Mouse (Mus musculus): ENCODE measurements around the gene Tmem235. TPM values are rescaled to one million over a fixed set of nuclear protein-coding genes. Genes with fewer than 3 reads are reported as not detected.

Gene Tmem235
- total RNA-seq, 1 experiment = 0.36 TPM

DNA sequence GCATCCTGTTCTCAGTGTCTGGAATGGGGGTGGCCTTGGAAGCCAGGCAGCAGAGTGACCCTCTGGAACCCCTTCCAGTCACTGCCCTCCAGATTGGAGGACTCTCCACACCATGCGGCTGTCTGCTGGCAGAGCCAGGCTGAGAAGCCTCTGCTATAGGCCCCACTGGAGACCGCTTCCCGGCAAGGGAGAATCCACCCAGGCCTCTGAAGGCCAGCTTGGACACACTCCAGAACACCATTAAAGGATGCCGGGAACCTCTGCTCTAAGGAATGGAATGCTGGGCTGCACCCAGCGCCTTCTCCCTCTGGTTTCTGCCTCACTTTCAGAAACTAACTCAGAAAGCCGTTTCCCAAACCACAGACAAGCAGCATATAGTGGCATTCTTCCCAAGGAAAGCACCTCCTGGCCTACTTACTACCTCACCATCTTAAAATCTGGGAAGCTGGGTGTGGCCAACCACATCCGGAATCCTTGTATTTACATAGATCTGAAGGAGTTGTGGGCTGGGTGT, 37.8 kb upstream of the Tmem235 start:
- no peak for DNase-seq (ENCODE audit: low read depth, low spot score)
- Histone ChIP-seq H3K4me1 (ENCODE audit: control insufficient read depth in 2 of 2, insufficient read depth in 2 of 2, low read length in 2 of 2, poor library complexity in 1 of 2) (peaks cover 0 to 22% of the 10 kb centered on the region in 2 experiments; a peak in 3 of 4 replicates), H3K36me3 (ENCODE audit: control insufficient read depth, insufficient read depth, low read length, poor library complexity, severe bottlenecking) (peaks cover 36% of the 10 kb centered on the region), H3K27ac (ENCODE audit: insufficient read depth, low read depth, low read length, poor library complexity, severe bottlenecking) (no peak overlapping the region), H3K9ac (ENCODE audit: insufficient read depth, low read depth, low read length, poor library complexity, severe bottlenecking) (no peak overlapping the region; the same call in 1 of the 2 replicates), H3K9me3 (ENCODE audit: control insufficient read depth, insufficient read depth, low read depth, low read length) (no peaks in the 10 kb centered on the region), H3K4me3 (ENCODE audit: insufficient read depth in 1 of 2, low read depth in 1 of 2, low read length in 2 of 2, poor library complexity in 1 of 2, severe bottlenecking in 1 of 2) (no peak overlapping the region)
- in situ Hi-C loops (cut with MboI; ENCODE audit: low sequenced_read_pairs in 2 of 2, unreplicated experiment in 2 of 2) = loop anchor here in 1 of 2 experiments (25.0 kb wide), 1 partner anchor 435 kb away; no protein-coding TSS in a partner anchor
- no peak for TF ChIP-seq MAFK (IDR thresholded peaks at IDR 0.05; ENCODE audit: insufficient read depth, low read depth, low read length)
- no peak for TF ChIP-seq HCFC1 (IDR thresholded peaks at IDR 0.05; ENCODE audit: borderline replicate concordance, insufficient read depth, low read length)
- no peak for TF ChIP-seq CHD2 (IDR thresholded peaks at IDR 0.05; ENCODE audit: low read depth, low read length)
- TF ChIP-seq ZC3H11A (IDR thresholded peaks at IDR 0.05; ENCODE audit: borderline replicate concordance, low read depth, low read length) = no peak
- no peak for TF ChIP-seq ZNF384 (IDR thresholded peaks at IDR 0.05; ENCODE audit: low read depth, low read length)

DNA sequence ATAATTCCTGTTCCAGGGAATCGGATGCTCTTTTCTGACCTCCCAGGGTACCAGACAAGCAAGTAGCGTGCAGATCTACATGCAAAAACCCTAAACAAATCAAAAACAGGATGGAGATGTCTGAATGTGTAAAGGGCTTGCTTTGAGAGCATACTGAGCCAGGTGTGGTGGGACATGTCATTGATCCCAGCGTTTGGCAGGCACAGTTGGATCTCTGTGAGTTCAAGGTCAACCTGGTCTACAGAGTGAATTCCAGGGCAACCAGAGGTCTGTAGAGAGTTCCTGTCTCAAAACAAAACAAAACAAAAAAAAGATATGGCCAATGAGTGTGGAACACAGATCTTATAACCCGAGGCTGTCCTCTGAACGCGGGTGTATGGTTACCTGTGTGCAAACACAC, 37.1 kb upstream of the Tmem235 start:
- in situ Hi-C loops (cut with MboI; ENCODE audit: low sequenced_read_pairs in 2 of 2, unreplicated experiment in 2 of 2) = loop anchor here in 1 of 2 experiments (25.0 kb wide), 1 partner anchor 436 kb away; no protein-coding TSS in a partner anchor
- Histone ChIP-seq H3K9me3 (ENCODE audit: control insufficient read depth, insufficient read depth, low read depth, low read length) (no peaks in the 10 kb centered on the region), H3K9ac (ENCODE audit: insufficient read depth, low read depth, low read length, poor library complexity, severe bottlenecking) (no peak overlapping the region; the same call in 1 of the 2 replicates), H3K4me3 (ENCODE audit: insufficient read depth in 1 of 2, low read depth in 1 of 2, low read length in 2 of 2, poor library complexity in 1 of 2, severe bottlenecking in 1 of 2) (no peak overlapping the region), H3K36me3 (ENCODE audit: control insufficient read depth, insufficient read depth, low read length, poor library complexity, severe bottlenecking) (peaks cover 36% of the 10 kb centered on the region), H3K27ac (ENCODE audit: insufficient read depth, low read depth, low read length, poor library complexity, severe bottlenecking) (no peak overlapping the region), H3K4me1 (ENCODE audit: control insufficient read depth in 2 of 2, insufficient read depth in 2 of 2, low read length in 2 of 2, poor library complexity in 1 of 2) (peaks cover 0 to 22% of the 10 kb centered on the region in 2 experiments; a peak in 3 of 4 replicates)
- DNase-seq (ENCODE audit: low read depth, low spot score) = no peak
- TF ChIP-seq MAFK (IDR thresholded peaks at IDR 0.05; ENCODE audit: insufficient read depth, low read depth, low read length) (no peak), CHD2 (IDR thresholded peaks at IDR 0.05; ENCODE audit: low read depth, low read length) (no peak), ZC3H11A (IDR thresholded peaks at IDR 0.05; ENCODE audit: borderline replicate concordance, low read depth, low read length) (no peak), ZNF384 (IDR thresholded peaks at IDR 0.05; ENCODE audit: low read depth, low read length) (no peak), HCFC1 (IDR thresholded peaks at IDR 0.05; ENCODE audit: borderline replicate concordance, insufficient read depth, low read length) (no peak)

DNA sequence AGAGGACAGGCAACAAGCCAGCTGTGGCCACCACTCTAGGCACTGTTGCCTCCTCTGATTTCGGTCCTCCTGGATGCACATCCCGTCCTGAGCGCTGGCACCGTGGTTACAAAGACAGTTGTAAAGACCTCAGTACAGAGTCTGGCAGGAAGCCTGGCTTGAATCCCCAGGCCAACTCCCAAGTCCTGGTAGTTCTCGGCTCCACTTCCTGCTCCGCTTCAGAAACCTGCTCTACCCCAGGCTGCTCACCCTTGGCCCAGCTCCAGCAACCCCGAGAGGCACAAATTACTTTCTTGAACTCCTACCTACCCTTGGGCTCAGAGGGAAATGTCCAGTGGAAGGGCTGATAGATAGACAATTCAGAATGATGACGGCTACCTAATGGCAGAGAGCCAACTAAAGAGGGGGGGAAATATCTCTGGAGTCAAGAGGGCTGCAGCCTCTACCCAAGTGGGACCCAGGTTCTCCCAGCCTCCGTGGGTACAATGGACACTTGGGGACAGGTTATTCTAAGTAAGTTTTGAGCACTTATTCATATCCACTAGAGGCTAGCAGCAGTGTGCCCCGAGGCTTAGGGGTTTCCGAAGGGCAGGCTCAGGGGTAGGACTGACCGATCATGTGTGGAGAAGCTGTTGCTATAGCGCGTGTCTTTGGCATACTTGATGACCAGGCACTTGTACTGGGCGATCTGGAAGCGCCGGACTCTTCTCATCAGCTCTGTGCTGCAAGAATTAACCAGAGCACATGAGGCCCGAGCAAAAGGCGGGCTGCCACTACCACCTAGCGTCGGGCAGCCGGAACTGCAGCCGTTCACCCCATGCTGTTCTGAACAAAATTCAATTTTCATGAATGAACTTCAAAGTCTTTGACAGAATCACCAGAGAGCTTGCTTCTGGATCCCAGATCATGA, 36.2 kb upstream of the Tmem235 start:
- Histone ChIP-seq H3K36me3 (ENCODE audit: control insufficient read depth, insufficient read depth, low read length, poor library complexity, severe bottlenecking) (peaks cover 33% of the 10 kb centered on the region), H3K4me3 (ENCODE audit: insufficient read depth in 1 of 2, low read depth in 1 of 2, low read length in 2 of 2, poor library complexity in 1 of 2, severe bottlenecking in 1 of 2) (peak overlapping the region; percentile 82 to 88), H3K4me1 (ENCODE audit: control insufficient read depth in 2 of 2, insufficient read depth in 2 of 2, low read length in 2 of 2, poor library complexity in 1 of 2) (peaks cover 0 to 26% of the 10 kb centered on the region in 2 experiments; a peak in 3 of 4 replicates), H3K9ac (ENCODE audit: insufficient read depth, low read depth, low read length, poor library complexity, severe bottlenecking) (peak overlapping the region; percentile 96; the same call in 1 of the 2 replicates), H3K9me3 (ENCODE audit: control insufficient read depth, insufficient read depth, low read depth, low read length) (no peaks in the 10 kb centered on the region), H3K27ac (ENCODE audit: insufficient read depth, low read depth, low read length, poor library complexity, severe bottlenecking) (peak overlapping the region; percentile 4; the same call in 1 of the 2 replicates)
- TF ChIP-seq ZC3H11A (IDR thresholded peaks at IDR 0.05; ENCODE audit: borderline replicate concordance, low read depth, low read length) (peak; percentile 70; the same call in 1 of the 2 replicates), CHD2 (IDR thresholded peaks at IDR 0.05; ENCODE audit: low read depth, low read length) (no peak), ZNF384 (IDR thresholded peaks at IDR 0.05; ENCODE audit: low read depth, low read length) (no peak), MAFK (IDR thresholded peaks at IDR 0.05; ENCODE audit: insufficient read depth, low read depth, low read length) (no peak)
- in situ Hi-C loops (cut with MboI; ENCODE audit: low sequenced_read_pairs in 2 of 2, unreplicated experiment in 2 of 2) = loop anchor here in 1 of 2 experiments (25.0 kb wide), 1 partner anchor 437 kb away; no protein-coding TSS in a partner anchor
- no peak for DNase-seq (ENCODE audit: low read depth, low spot score)

DNA sequence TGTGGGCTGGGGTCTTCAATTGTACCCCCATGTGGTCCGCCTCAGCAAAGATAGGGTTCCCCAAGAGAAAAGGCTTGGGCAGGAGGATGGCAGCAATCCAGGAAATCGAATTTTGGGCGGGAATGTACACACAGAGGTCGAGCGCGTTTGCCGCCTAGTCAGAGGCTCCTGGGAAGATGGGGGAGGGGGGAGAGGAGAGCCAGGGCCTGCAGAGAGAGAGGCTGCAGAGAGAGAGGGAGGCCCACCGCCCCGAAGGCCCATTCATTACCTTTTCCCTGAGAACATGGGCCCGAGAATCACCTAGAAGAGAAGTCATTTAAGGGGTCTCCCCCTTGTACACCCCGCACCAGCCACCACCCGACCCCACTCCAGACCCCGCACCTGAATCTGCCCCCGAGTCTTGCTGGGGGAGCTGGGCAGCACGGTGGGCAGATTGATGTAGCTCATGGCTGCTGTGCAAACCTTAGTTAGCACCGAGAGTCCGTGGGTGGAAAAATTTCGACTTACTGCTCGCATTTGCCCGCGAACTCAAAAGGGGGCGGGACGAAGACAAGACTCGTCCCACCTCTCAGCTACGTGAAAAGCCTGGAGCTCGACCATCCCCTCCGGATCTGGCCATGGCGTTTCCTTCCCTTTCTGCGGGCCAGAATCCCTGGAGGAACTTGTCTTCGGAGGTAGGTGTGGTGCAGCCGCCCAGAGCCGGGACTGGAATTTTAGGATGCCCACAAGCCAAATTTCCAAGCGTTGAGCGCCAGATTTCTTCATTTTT, 35.0 kb upstream of the Tmem235 start, which contains the start of the genes Afmid and Tk1:
Gene Afmid, plus strand, starts transcription at position 592 of the 769 bp plus-strand sequence.
Gene Tk1, minus strand, starts transcription at position 760 of the 769 bp plus-strand sequence.
- Histone ChIP-seq H3K36me3 (ENCODE audit: control insufficient read depth, insufficient read depth, low read length, poor library complexity, severe bottlenecking) (peaks cover 23% of the 10 kb centered on the region), H3K27ac (ENCODE audit: insufficient read depth, low read depth, low read length, poor library complexity, severe bottlenecking) (peak within 1 kb of the TSS; percentile 89), H3K4me1 (ENCODE audit: control insufficient read depth in 2 of 2, insufficient read depth in 2 of 2, low read length in 2 of 2, poor library complexity in 1 of 2) (peaks cover 4 to 26% of the 10 kb centered on the region in 2 experiments), H3K9ac (ENCODE audit: insufficient read depth, low read depth, low read length, poor library complexity, severe bottlenecking) (peak within 1 kb of the TSS; percentile 96), H3K4me3 (ENCODE audit: insufficient read depth in 1 of 2, low read depth in 1 of 2, low read length in 2 of 2, poor library complexity in 1 of 2, severe bottlenecking in 1 of 2) (peak within 1 kb of the TSS; percentile 82 to 88), H3K9me3 (ENCODE audit: control insufficient read depth, insufficient read depth, low read depth, low read length) (no peaks in the 10 kb centered on the region)
- in situ Hi-C loops (cut with MboI; ENCODE audit: low sequenced_read_pairs in 2 of 2, unreplicated experiment in 2 of 2) = no loop called here
- DNase-seq (ENCODE audit: low read depth, low spot score) = peak; percentile 90
- TF ChIP-seq HCFC1 (IDR thresholded peaks at IDR 0.05; ENCODE audit: borderline replicate concordance, insufficient read depth, low read length) = no peak; the same call in 1 of the 2 replicates

Measured in ES-E14 (cell line).